Mouse (Mus musculus): ENCODE measurements at regions not wholly inside any gene's neighbourhood (a gene's known extent, or its start where the extent isn't known, plus 50 kb on each side); places are given as distances from the start of the nearest gene placed in this dataset.

GRCm38 (mm10) chr3:33925072-33925471 lies 81.0 kb upstream of the Ccdc39 start:
- ATAC-seq (ENCODE audit: low FRiP score), result no peak
- 81% methylated on average over 4 of the region's 4 CpGs for whole genome bisulfite sequencing
- Histone ChIP-seq H3K36me3 (no peaks in the 10 kb centered on the region), H3K4me1 (replicated peaks) (no peaks in the 10 kb centered on the region), H3K9me3 (no peaks in the 10 kb centered on the region), H3K27me3 (no peaks in the 10 kb centered on the region), H3K4me2 (no peak overlapping the region), H3K4me3 (no peak overlapping the region), H3K9ac (no peak overlapping the region), H3K27ac (no peak overlapping the region)

DNA sequence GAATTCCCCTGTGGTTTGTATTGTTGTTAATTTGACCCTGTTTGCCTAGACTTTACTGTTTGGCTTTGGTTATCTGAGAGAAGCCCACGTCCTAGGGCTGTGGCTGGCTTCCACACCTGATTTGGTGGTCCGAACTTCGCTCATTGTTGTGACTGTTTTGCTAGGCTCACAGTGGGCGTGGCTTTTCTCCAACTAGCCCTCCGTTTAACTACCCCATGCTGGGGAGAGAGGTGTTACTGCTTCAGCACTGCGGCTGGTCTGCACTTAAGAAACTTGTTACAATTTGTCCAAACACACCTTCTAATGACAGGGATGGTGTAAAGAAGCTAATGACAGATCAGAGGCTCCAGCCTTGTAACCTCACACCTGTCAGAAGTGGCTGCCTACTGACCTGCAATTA lies 64.7 kb upstream of the Fxr1 start:
- Histone ChIP-seq H3K4me3 (no peak overlapping the region), H3K4me1 (replicated peaks) (peaks cover 11% of the 10 kb centered on the region), H3K4me2 (no peak overlapping the region), H3K9ac (no peak overlapping the region), H3K36me3 (no peaks in the 10 kb centered on the region), H3K9me3 (no peaks in the 10 kb centered on the region), H3K27ac (no peak overlapping the region), H3K27me3 (peaks cover 17% of the 10 kb centered on the region)
- 2% methylated on average over 6 of the region's 6 CpGs for WGBS
- ATAC-seq (ENCODE audit: low FRiP score), result no peak

DNA sequence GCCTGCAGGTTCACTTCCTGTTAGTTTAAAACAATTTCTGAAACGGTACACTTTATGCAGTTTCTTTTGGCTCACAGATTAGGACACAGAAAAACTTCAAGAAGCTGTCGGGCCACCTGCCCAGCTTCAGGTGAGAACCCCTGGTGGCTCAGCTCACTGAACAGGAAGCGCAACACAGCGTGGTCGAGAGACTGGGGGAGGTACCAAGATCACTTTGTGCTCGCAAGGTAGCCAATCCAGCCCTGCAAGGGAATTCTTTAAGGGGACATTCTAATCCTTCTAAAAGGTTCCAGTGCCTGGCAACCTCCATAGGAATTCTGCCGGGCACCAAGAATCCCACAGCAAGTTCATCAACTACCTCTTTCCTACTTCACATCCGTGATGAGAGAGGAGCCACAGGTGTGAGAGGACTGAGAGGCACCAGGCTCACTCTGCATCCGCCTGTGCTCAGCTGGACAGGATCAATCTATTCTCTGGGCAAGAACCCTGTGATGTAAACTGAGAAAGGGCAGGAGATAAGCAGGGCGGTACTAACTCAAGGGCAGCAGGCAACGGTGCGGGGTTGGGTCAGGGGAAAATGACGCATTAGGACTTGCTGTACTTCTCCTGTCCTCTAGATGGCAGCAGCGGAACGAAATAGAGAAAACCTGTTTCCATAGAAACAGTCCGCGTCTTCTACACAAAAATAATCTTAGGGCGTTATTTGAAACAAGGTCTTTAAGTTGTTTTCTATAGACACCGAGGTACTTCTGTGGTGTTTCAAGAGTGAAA lies 63.7 kb upstream of the Fxr1 start:
- Histone ChIP-seq H3K4me1 (replicated peaks) (peaks cover 11% of the 10 kb centered on the region), H3K36me3 (no peaks in the 10 kb centered on the region), H3K4me3 (0 out of 2 replicates have a peak overlapping the region, but pooled peaks have one; percentile 19), H3K27ac (no peak overlapping the region), H3K9me3 (no peaks in the 10 kb centered on the region), H3K9ac (no peak overlapping the region), H3K4me2 (peak overlapping the region; percentile 48), H3K27me3 (peaks cover 17% of the 10 kb centered on the region)
- peak; percentile 65 for ATAC-seq (ENCODE audit: low FRiP score)
- 2% methylated on average over 19 of the region's 19 CpGs for WGBS

- Histone ChIP-seq H3K4me2 (peak overlapping the region; percentile 48), H3K36me3 (no peaks in the 10 kb centered on the region), H3K4me3 (no peak overlapping the region), H3K27me3 (peaks cover 17% of the 10 kb centered on the region), H3K27ac (no peak overlapping the region), H3K4me1 (replicated peaks) (peaks cover 11% of the 10 kb centered on the region), H3K9ac (no peak overlapping the region), H3K9me3 (no peaks in the 10 kb centered on the region)
- 0 out of 2 replicates have a peak, but pooled peaks have one; percentile 17 for ATAC-seq (ENCODE audit: low FRiP score)
- 49% methylated on average over 3 of the region's 3 CpGs for WGBS
These were observed 63.1 kb upstream of the Fxr1 start for GRCm38 (mm10) chr3:33956625-33957023.

DNA sequence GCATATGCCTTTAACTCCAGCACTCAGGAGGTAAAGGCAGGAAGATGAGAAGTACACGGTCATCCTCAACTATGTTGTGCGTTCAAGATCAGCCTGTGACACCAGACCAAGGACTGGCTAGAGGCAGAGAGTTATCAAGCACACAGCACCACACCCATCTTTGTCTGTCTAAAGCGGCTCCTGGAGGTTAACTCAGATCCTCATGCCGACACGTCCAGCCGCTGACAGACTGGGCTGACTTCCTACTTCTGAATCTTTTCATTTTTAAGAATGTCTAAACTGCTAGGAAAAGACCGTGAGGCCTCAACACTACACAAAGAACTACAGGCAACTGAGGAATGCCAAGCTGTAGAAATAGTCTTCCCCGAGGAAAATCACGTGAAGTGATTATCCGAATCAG lies 62.1 kb upstream of the Fxr1 start:
- no peak for ATAC-seq (ENCODE audit: low FRiP score)
- no peak overlapping the region for H3K4me3 ChIP-seq
- H3K27me3 ChIP-seq, result peaks cover 17% of the 10 kb centered on the region
- no peak overlapping the region for H3K4me2 ChIP-seq
- peaks cover 11% of the 10 kb centered on the region for H3K4me1 ChIP-seq (replicated peaks)
- WGBS, result 90% methylated on average over 10 of the region's 10 CpGs
- no peaks in the 10 kb centered on the region for H3K36me3 ChIP-seq
- H3K9me3 ChIP-seq, result no peaks in the 10 kb centered on the region
- no peak overlapping the region for H3K27ac ChIP-seq
- no peak overlapping the region for H3K9ac ChIP-seq

- no peak overlapping the region for H3K4me3 ChIP-seq
- H3K9me3 ChIP-seq, result no peaks in the 10 kb centered on the region
- peaks cover 11% of the 10 kb centered on the region for H3K4me1 ChIP-seq (replicated peaks)
- H3K9ac ChIP-seq, result no peak overlapping the region
- 90% methylated on average over 4 of the region's 4 CpGs for WGBS
- no peak overlapping the region for H3K4me2 ChIP-seq
- no peak for ATAC-seq (ENCODE audit: low FRiP score)
- no peak overlapping the region for H3K27ac ChIP-seq
- no peaks in the 10 kb centered on the region for H3K36me3 ChIP-seq
- peaks cover 17% of the 10 kb centered on the region for H3K27me3 ChIP-seq
These were observed 61.5 kb upstream of the Fxr1 start for GRCm38 (mm10) chr3:33958216-33958615.

DNA sequence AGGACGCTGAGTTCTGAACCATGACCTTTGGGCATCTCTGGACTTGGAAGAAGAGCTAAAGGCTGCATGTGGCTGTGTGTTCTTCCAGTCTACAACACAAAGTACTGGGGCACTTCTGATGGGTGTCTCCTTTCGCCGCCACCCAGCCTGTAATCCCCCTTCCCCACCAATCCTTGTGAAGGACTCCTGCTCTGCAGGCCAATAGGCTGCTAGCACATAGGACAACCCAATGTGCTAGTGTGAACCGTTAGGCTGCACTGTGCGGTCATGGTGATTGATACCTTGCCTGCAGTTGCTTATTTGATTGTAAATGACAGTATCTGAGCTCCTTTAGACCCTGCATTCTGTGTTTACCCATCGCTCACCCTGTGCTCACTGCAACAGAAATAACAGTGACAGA lies 59.5 kb upstream of the Fxr1 start:
- no peak overlapping the region for H3K4me2 ChIP-seq
- H3K9ac ChIP-seq, result no peak overlapping the region
- H3K4me1 ChIP-seq (replicated peaks), result peaks cover 8% of the 10 kb centered on the region
- H3K27me3 ChIP-seq, result peaks cover 13% of the 10 kb centered on the region
- H3K36me3 ChIP-seq, result no peaks in the 10 kb centered on the region
- 0 out of 2 replicates have a peak, but pooled peaks have one; percentile 41 for ATAC-seq (ENCODE audit: low FRiP score)
- 64% methylated on average over 6 of the region's 6 CpGs for WGBS
- H3K9me3 ChIP-seq, result no peaks in the 10 kb centered on the region
- no peak overlapping the region for H3K27ac ChIP-seq
- no peak overlapping the region for H3K4me3 ChIP-seq

DNA sequence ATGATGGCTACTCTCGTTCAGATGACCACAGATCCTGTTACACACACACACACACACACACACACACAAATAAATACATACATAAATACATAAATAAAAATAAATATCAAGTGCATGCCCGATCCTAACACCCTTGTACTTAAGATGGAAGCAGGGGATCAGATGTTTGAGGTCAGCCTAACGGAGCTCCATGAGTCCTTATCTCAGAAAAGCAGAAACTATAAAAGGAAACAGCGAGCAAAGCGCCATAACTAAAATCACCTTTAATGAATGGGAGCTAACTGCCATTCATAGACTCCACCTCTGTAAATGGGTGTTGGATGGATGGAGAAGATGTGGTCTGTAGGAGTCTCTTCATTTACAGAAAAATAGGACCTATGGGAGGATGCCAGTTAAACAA lies 56.8 kb upstream of the Fxr1 start:
- 92% methylated on average over 5 of the region's 5 CpGs for WGBS
- no peak for ATAC-seq (ENCODE audit: low FRiP score)

GRCm38 (mm10) chr3:33967184-33967583 lies 52.6 kb upstream of the Fxr1 start:
- Histone ChIP-seq H3K36me3 (no peaks in the 10 kb centered on the region), H3K27me3 (no peaks in the 10 kb centered on the region), H3K27ac (no peak overlapping the region), H3K9me3 (no peaks in the 10 kb centered on the region), H3K4me1 (replicated peaks) (no peaks in the 10 kb centered on the region), H3K4me2 (no peak overlapping the region), H3K4me3 (no peak overlapping the region), H3K9ac (no peak overlapping the region)
- no peak for ATAC-seq (ENCODE audit: low FRiP score)
- WGBS, result 84% methylated on average over 8 of the region's 8 CpGs

More for the DNA sequence above, 56.8 kb upstream of the Fxr1 start:
- no peaks in the 10 kb centered on the region for H3K9me3 ChIP-seq
- H3K27me3 ChIP-seq, result no peaks in the 10 kb centered on the region
- no peaks in the 10 kb centered on the region for H3K36me3 ChIP-seq
- no peaks in the 10 kb centered on the region for H3K4me1 ChIP-seq (replicated peaks)
- H3K27ac ChIP-seq, result no peak overlapping the region
- no peak overlapping the region for H3K4me2 ChIP-seq
- H3K9ac ChIP-seq, result no peak overlapping the region
- no peak overlapping the region for H3K4me3 ChIP-seq
